Mouse (Mus musculus) C2C12 (cell line): Measurements from ENCODE around the gene Alppl2.

Experiments used
- CTCF ChIP-seq: IDR thresholded peaks from one replicate; pipeline ENCODE4 v1.5.1; 2011; ENCODE audit not compliant: control insufficient read depth, insufficient read depth, insufficient read length
- MAX ChIP-seq: IDR thresholded peaks from one replicate; pipeline ENCODE4 v1.6.1; 2011; ENCODE audit warnings: mild to moderate bottlenecking, control low read depth
- MYOG ChIP-seq: IDR thresholded peaks from one replicate; pipeline ENCODE4 v1.6.1; 2011; ENCODE audit not compliant: control insufficient read depth, insufficient read length; ENCODE audit errors: extremely low read depth

- TF ChIP-seq MAX (no peak), CTCF (no peak), MYOG (no peak)
Measured at GRCm38 (mm10) chr1:87095642-87096041, 5.9 kb upstream of the Alppl2 start.
